Mouse (Mus musculus): ENCODE results near the gene Cyp17a1. TPM values are rescaled to one million over a fixed set of nuclear protein-coding genes. Genes with fewer than 3 reads are reported as not detected.

Cyp17a1 gene
- polyA plus RNA-seq, 1 experiment from 2014 or later: not detected

GRCm38 (mm10) chr19:46690387-46690786 lies 17.4 kb upstream of the Cyp17a1 start:
- 75% methylated on average over 11 of the region's 11 CpGs for WGBS

GRCm38 (mm10) chr19:46689460-46690372 lies 16.7 kb upstream of the Cyp17a1 start, which contains the start of gene Borcs7:
Gene Borcs7 (plus strand): TSS chr19:46689906.
- 2% methylated on average over 44 of the region's 44 CpGs for WGBS
- peak; percentile 92 for ATAC-seq (replicated peaks; ENCODE audit: low FRiP score, low TSS enrichment, low read depth)
- peak within 1 kb of the TSS; percentile 69; the same call in 1 of the 2 replicates for H3K27ac ChIP-seq (ENCODE audit: low read depth)
- H3K4me3 ChIP-seq (ENCODE audit: low read depth, low read length): peak within 1 kb of the TSS; percentile 68
- H3K27me3 ChIP-seq (replicated peaks; ENCODE audit: control insufficient read depth, insufficient read depth, low read length): no peaks in the 10 kb centered on the region
- peaks cover 4% of the 10 kb centered on the region; the same call in 1 of the 2 replicates for H3K4me1 ChIP-seq (replicated peaks; ENCODE audit: control insufficient read depth, insufficient read depth, low read length)
- no peaks in the 10 kb centered on the region for H3K9me3 ChIP-seq (ENCODE audit: control insufficient read depth, low read length)
- H3K36me3 ChIP-seq (ENCODE audit: control insufficient read depth, insufficient read depth, low read length): no peaks in the 10 kb centered on the region
- peak within 1 kb of the TSS; percentile 68 for H3K4me2 ChIP-seq (ENCODE audit: low read length)
- peak within 1 kb of the TSS; percentile 82 for H3K9ac ChIP-seq (ENCODE audit: low read length)
- peak; percentile 91 for DNase-seq (ENCODE audit: low spot score)

More at GRCm38 (mm10) chr19:46690387-46690786, 17.4 kb upstream of the Cyp17a1 start:
- H3K9ac ChIP-seq (ENCODE audit: low read length): peak overlapping the region; percentile 82
- H3K9me3 ChIP-seq (ENCODE audit: control insufficient read depth, low read length): no peaks in the 10 kb centered on the region
- DNase-seq (ENCODE audit: low spot score): no peak
- no peaks in the 10 kb centered on the region for H3K27me3 ChIP-seq (replicated peaks; ENCODE audit: control insufficient read depth, insufficient read depth, low read length)
- H3K27ac ChIP-seq (ENCODE audit: low read depth): peak overlapping the region; percentile 69; the same call in 1 of the 2 replicates
- H3K4me1 ChIP-seq (replicated peaks; ENCODE audit: control insufficient read depth, insufficient read depth, low read length): peaks cover 4% of the 10 kb centered on the region; the same call in 1 of the 2 replicates
- peak overlapping the region; percentile 68 for H3K4me3 ChIP-seq (ENCODE audit: low read depth, low read length)
- H3K4me2 ChIP-seq (ENCODE audit: low read length): peak overlapping the region; percentile 68
- H3K36me3 ChIP-seq (ENCODE audit: control insufficient read depth, insufficient read depth, low read length): no peaks in the 10 kb centered on the region
- 0 out of 2 replicates have a peak, but pooled peaks have one; percentile 8 for ATAC-seq (replicated peaks; ENCODE audit: low FRiP score, low TSS enrichment, low read depth)

GRCm38 (mm10) chr19:46679720-46680383 lies 6.9 kb upstream of the Cyp17a1 start:
- no peak for ATAC-seq (replicated peaks; ENCODE audit: low FRiP score, low TSS enrichment, low read depth)
- no peaks in the 10 kb centered on the region for H3K36me3 ChIP-seq (ENCODE audit: control insufficient read depth, insufficient read depth, low read length)
- H3K4me1 ChIP-seq (replicated peaks; ENCODE audit: control insufficient read depth, insufficient read depth, low read length): 0 out of 2 replicates have a peak, but pooled peaks cover 4% of the 10 kb centered on the region
- no peak overlapping the region for H3K4me2 ChIP-seq (ENCODE audit: low read length)
- 53% methylated on average over 12 of the region's 12 CpGs for WGBS
- no peaks in the 10 kb centered on the region for H3K9me3 ChIP-seq (ENCODE audit: control insufficient read depth, low read length)
- no peaks in the 10 kb centered on the region for H3K27me3 ChIP-seq (replicated peaks; ENCODE audit: control insufficient read depth, insufficient read depth, low read length)
- H3K9ac ChIP-seq (ENCODE audit: low read length): no peak overlapping the region
- no peak overlapping the region for H3K4me3 ChIP-seq (ENCODE audit: low read depth, low read length)
- H3K27ac ChIP-seq (ENCODE audit: low read depth): no peak overlapping the region
- peak; percentile 57 for DNase-seq (ENCODE audit: low spot score)

- Histone ChIP-seq H3K36me3 (ENCODE audit: control insufficient read depth, insufficient read depth, low read length) (no peaks in the 10 kb centered on the region), H3K9me3 (ENCODE audit: control insufficient read depth, low read length) (no peaks in the 10 kb centered on the region), H3K4me2 (ENCODE audit: low read length) (no peak overlapping the region), H3K4me3 (ENCODE audit: low read depth, low read length) (no peak overlapping the region), H3K4me1 (replicated peaks; ENCODE audit: control insufficient read depth, insufficient read depth, low read length) (0 out of 2 replicates have a peak, but pooled peaks cover 4% of the 10 kb centered on the region), H3K27me3 (replicated peaks; ENCODE audit: control insufficient read depth, insufficient read depth, low read length) (no peaks in the 10 kb centered on the region), H3K27ac (ENCODE audit: low read depth) (no peak overlapping the region), H3K9ac (ENCODE audit: low read length) (no peak overlapping the region)
- 84% methylated on average over 3 of the region's 3 CpGs for WGBS
- ATAC-seq (replicated peaks; ENCODE audit: low FRiP score, low TSS enrichment, low read depth) (no peak), DNase-seq (ENCODE audit: low spot score) (no peak)
These were observed 2.7 kb upstream of the Cyp17a1 start for GRCm38 (mm10) chr19:46675641-46676040.

GRCm38 (mm10) chr19:46670691-46671090 lies 2.3 kb downstream of the Cyp17a1 start:
- H3K27ac ChIP-seq (ENCODE audit: low read depth): no peak overlapping the region
- H3K9ac ChIP-seq (ENCODE audit: low read length): no peak overlapping the region
- ATAC-seq (replicated peaks; ENCODE audit: low FRiP score, low TSS enrichment, low read depth) (0 out of 2 replicates have a peak, but pooled peaks have one; percentile 55), DNase-seq (ENCODE audit: low spot score) (peak; percentile 80)
- no peak overlapping the region for H3K4me2 ChIP-seq (ENCODE audit: low read length)
- no peak overlapping the region for H3K4me3 ChIP-seq (ENCODE audit: low read depth, low read length)
- no peaks in the 10 kb centered on the region for H3K9me3 ChIP-seq (ENCODE audit: control insufficient read depth, low read length)
- no peaks in the 10 kb centered on the region for H3K27me3 ChIP-seq (replicated peaks; ENCODE audit: control insufficient read depth, insufficient read depth, low read length)
- no peaks in the 10 kb centered on the region for H3K4me1 ChIP-seq (replicated peaks; ENCODE audit: control insufficient read depth, insufficient read depth, low read length)
- 31% methylated on average over 13 of the region's 13 CpGs for WGBS
- H3K36me3 ChIP-seq (ENCODE audit: control insufficient read depth, insufficient read depth, low read length): no peaks in the 10 kb centered on the region

- no peak for ATAC-seq (replicated peaks; ENCODE audit: low FRiP score, low TSS enrichment, low read depth)
- WGBS: 67% methylated on average over 5 of the region's 5 CpGs
- H3K4me1 ChIP-seq (replicated peaks; ENCODE audit: control insufficient read depth, insufficient read depth, low read length): no peaks in the 10 kb centered on the region
These were observed 3.2 kb downstream of the Cyp17a1 start for GRCm38 (mm10) chr19:46669802-46670201.

GRCm38 (mm10) chr19:46668263-46668662 lies 4.7 kb downstream of the Cyp17a1 start:
- 86% methylated on average over 10 of the region's 10 CpGs for WGBS
- Histone ChIP-seq H3K4me2 (ENCODE audit: low read length) (no peak overlapping the region), H3K4me1 (replicated peaks; ENCODE audit: control insufficient read depth, insufficient read depth, low read length) (no peaks in the 10 kb centered on the region), H3K9ac (ENCODE audit: low read length) (no peak overlapping the region), H3K36me3 (ENCODE audit: control insufficient read depth, insufficient read depth, low read length) (no peaks in the 10 kb centered on the region), H3K4me3 (ENCODE audit: low read depth, low read length) (no peak overlapping the region), H3K27me3 (replicated peaks; ENCODE audit: control insufficient read depth, insufficient read depth, low read length) (no peaks in the 10 kb centered on the region), H3K27ac (ENCODE audit: low read depth) (no peak overlapping the region), H3K9me3 (ENCODE audit: control insufficient read depth, low read length) (no peaks in the 10 kb centered on the region)
- ATAC-seq (replicated peaks; ENCODE audit: low FRiP score, low TSS enrichment, low read depth) (no peak), DNase-seq (ENCODE audit: low spot score) (no peak)

More at GRCm38 (mm10) chr19:46669802-46670201, 3.2 kb downstream of the Cyp17a1 start:
- no peaks in the 10 kb centered on the region for H3K36me3 ChIP-seq (ENCODE audit: control insufficient read depth, insufficient read depth, low read length)
- no peak overlapping the region for H3K4me2 ChIP-seq (ENCODE audit: low read length)
- no peak overlapping the region for H3K9ac ChIP-seq (ENCODE audit: low read length)
- H3K4me3 ChIP-seq (ENCODE audit: low read depth, low read length): no peak overlapping the region
- no peaks in the 10 kb centered on the region for H3K27me3 ChIP-seq (replicated peaks; ENCODE audit: control insufficient read depth, insufficient read depth, low read length)
- H3K9me3 ChIP-seq (ENCODE audit: control insufficient read depth, low read length): no peaks in the 10 kb centered on the region
- no peak overlapping the region for H3K27ac ChIP-seq (ENCODE audit: low read depth)
- no peak for DNase-seq (ENCODE audit: low spot score)

- DNase-seq (ENCODE audit: low spot score) (no peak), ATAC-seq (replicated peaks; ENCODE audit: low FRiP score, low TSS enrichment, low read depth) (no peak)
- Histone ChIP-seq H3K4me2 (ENCODE audit: low read length) (no peak overlapping the region), H3K27me3 (replicated peaks; ENCODE audit: control insufficient read depth, insufficient read depth, low read length) (no peaks in the 10 kb centered on the region), H3K36me3 (ENCODE audit: control insufficient read depth, insufficient read depth, low read length) (no peaks in the 10 kb centered on the region), H3K27ac (ENCODE audit: low read depth) (no peak overlapping the region), H3K4me1 (replicated peaks; ENCODE audit: control insufficient read depth, insufficient read depth, low read length) (no peaks in the 10 kb centered on the region), H3K4me3 (ENCODE audit: low read depth, low read length) (no peak overlapping the region), H3K9me3 (ENCODE audit: control insufficient read depth, low read length) (no peaks in the 10 kb centered on the region), H3K9ac (ENCODE audit: low read length) (no peak overlapping the region)
- 56% methylated on average over 11 of the region's 11 CpGs for WGBS
These were observed 5.7 kb downstream of the Cyp17a1 start for GRCm38 (mm10) chr19:46667300-46667699.
